Mouse (Mus musculus): ENCODE measurements around the gene Prss8. TPM values are rescaled to one million over a fixed set of nuclear protein-coding genes. Genes with fewer than 3 reads are reported as not detected.

Prss8 gene
- total and polyA plus RNA-seq, 3 experiments: 0.12 to 0.21 TPM; not detected in 1

GRCm38 (mm10) chr7:127876467-127877348 lies 53.2 kb downstream of the Prss8 start, which contains the start of gene Zfp668 (continued):
- TF ChIP-seq CTCF (IDR thresholded peaks at IDR 0.05 in 2 of 3, conservative IDR thresholded peaks at IDR 0.05 in 1 of 3; ENCODE audit: control insufficient read depth in 1 of 3, insufficient read depth in 1 of 3, low read depth in 2 of 3, low read length in 3 of 3, poor library complexity in 1 of 3, severe bottlenecking in 1 of 3) (no peak), NRF1 (IDR thresholded peaks at IDR 0.05; ENCODE audit: insufficient read depth, low read depth, low read length, poor library complexity, severe bottlenecking) (peak; percentile 76), MXI1 (IDR thresholded peaks at IDR 0.05; ENCODE audit: low read depth, low read length) (peak; percentile 78), ETS1 (IDR thresholded peaks at IDR 0.05; ENCODE audit: low read depth, low read length) (peak; percentile 61; the same call in 1 of the 2 replicates)

GRCm38 (mm10) chr7:127876041-127876466 lies 53.9 kb downstream of the Prss8 start, which contains the start of gene Zfp646:
Gene Zfp646, plus strand, starts transcription at chr7:127876221.
- Histone ChIP-seq H3K9ac (ENCODE audit: control insufficient read depth, low read depth, low read length, poor library complexity, severe bottlenecking) (peak within 1 kb of the TSS; percentile 90), H3K27ac (ENCODE audit: control insufficient read depth, low read depth, low read length) (peak within 1 kb of the TSS; percentile 85), H3K4me1 (ENCODE audit: control insufficient read depth in 1 of 2, insufficient read depth in 2 of 2, low read length in 2 of 2) (peaks cover 0 to 16% of the 10 kb centered on the region in 2 experiments; a peak in 3 of 4 replicates), H3K9me3 (replicated peaks; ENCODE audit: insufficient read depth, low read length) (no peaks in the 10 kb centered on the region), H3K36me3 (ENCODE audit: control insufficient read depth in 1 of 2, insufficient read depth in 2 of 2, low read length in 2 of 2) (peaks cover 0 to 18% of the 10 kb centered on the region in 2 experiments), H3K4me3 (ENCODE audit: control insufficient read depth in 1 of 2, insufficient read depth in 1 of 2, low read depth in 2 of 2, low read length in 2 of 2) (peak within 1 kb of the TSS; percentile 81 to 86), H3K27me3 (ENCODE audit: control insufficient read depth in 1 of 2, insufficient read depth in 2 of 2, low read length in 2 of 2) (no peaks in the 10 kb centered on the region), H3K79me2 (ENCODE audit: control insufficient read depth, insufficient read depth, low read length, poor library complexity) (peaks cover 61% of the 10 kb centered on the region)
- peak; percentile 94 for DNase-seq (ENCODE audit: low read depth, low spot score)
- TF ChIP-seq TCF12 (IDR thresholded peaks at IDR 0.05; ENCODE audit: low read depth, low read length): peak; percentile 49
- TF ChIP-seq POLR2A (IDR thresholded peaks at IDR 0.05; ENCODE audit: control insufficient read depth in 1 of 2, insufficient read depth in 1 of 2, low read depth in 1 of 2, low read length in 2 of 2, poor library complexity in 1 of 2): peak; percentile 36 to 69; a peak in 3 of 4 replicates
- TF ChIP-seq KAT2A (conservative IDR thresholded peaks at IDR 0.05; ENCODE audit: low read depth, low read length): peak; percentile 46; the same call in 1 of the 2 replicates
- peak; percentile 85 for TF ChIP-seq ELF1 (IDR thresholded peaks at IDR 0.05; ENCODE audit: low read depth, low read length)
- no peak for TF ChIP-seq POLR2AphosphoS5 (IDR thresholded peaks at IDR 0.05; ENCODE audit: borderline replicate concordance, low read depth, low read length)
- 0 out of 2 replicates have a peak, but pooled peaks have one; percentile 12 for TF ChIP-seq MAX (IDR thresholded peaks at IDR 0.05; ENCODE audit: low read length)
- no peak; the same call in 1 of the 2 replicates for TF ChIP-seq HCFC1 (IDR thresholded peaks at IDR 0.05; ENCODE audit: low read depth, low read length)
- peak; percentile 59 for TF ChIP-seq NELFE (IDR thresholded peaks at IDR 0.05; ENCODE audit: low read depth, low read length)
- TF ChIP-seq MXI1 (IDR thresholded peaks at IDR 0.05; ENCODE audit: low read depth, low read length): peak; percentile 23; the same call in 1 of the 2 replicates
- TF ChIP-seq SIN3A (IDR thresholded peaks at IDR 0.05; ENCODE audit: low read length): peak; percentile 72; the same call in 1 of the 2 replicates

Other genes starting within 250 kb of the Prss8 start
- 54.9 and 72.4 TPM in 2 replicates for gene Bcl7c, start 221.2 kb downstream of the Prss8 start, total RNA-seq (2012; rRNA removed)
- 10 to 100 TPM in 1 of 2 experiments, not detected in 1; 98.4 TPM for gene Bcl7c, start 221.2 kb downstream of the Prss8 start, polyA plus RNA-seq (2012; ENCODE audit: insufficient read depth in 1 of 2, insufficient read length in 2 of 2, low read depth in 1 of 2, low replicate concordance in 2 of 2, missing spikeins in 1 of 2)
- 1.9 and 2.8 TPM in 2 replicates for gene Ctf1, start 217.4 kb downstream of the Prss8 start, total RNA-seq (2012; rRNA removed)
- gene Ctf1, start 217.4 kb downstream of the Prss8 start, polyA plus RNA-seq (2012; ENCODE audit: insufficient read depth in 1 of 2, insufficient read length in 2 of 2, low read depth in 1 of 2, low replicate concordance in 2 of 2, missing spikeins in 1 of 2): 1 to 10 TPM in 1 of 2 experiments, not detected in 1; 7.2 TPM
- 0.36 and 0.39 TPM in 2 replicates for gene Ctf2, start 197.9 kb downstream of the Prss8 start, total RNA-seq (2012; rRNA removed)
- gene Ctf2, start 197.9 kb downstream of the Prss8 start, polyA plus RNA-seq (2012; ENCODE audit: insufficient read depth in 1 of 2, insufficient read length in 2 of 2, low read depth in 1 of 2, low replicate concordance in 2 of 2, missing spikeins in 1 of 2): 1 to 10 TPM in 1 of 2 experiments, not detected in 1; 1.0 TPM
- 37.7 and 46.7 TPM in 2 replicates for gene Fbxl19, start 185.6 kb downstream of the Prss8 start, total RNA-seq (2012; rRNA removed)
- gene Fbxl19, start 185.6 kb downstream of the Prss8 start, polyA plus RNA-seq (2012; ENCODE audit: insufficient read depth in 1 of 2, insufficient read length in 2 of 2, low read depth in 1 of 2, low replicate concordance in 2 of 2, missing spikeins in 1 of 2): 10 to 100 TPM in 1 of 2 experiments, not detected in 1; 58.3 TPM
- gene Orai3, start 160.3 kb downstream of the Prss8 start, total RNA-seq (2012; rRNA removed): 31.4 and 37.5 TPM in 2 replicates
- gene Orai3, start 160.3 kb downstream of the Prss8 start, polyA plus RNA-seq (2012; ENCODE audit: insufficient read depth in 1 of 2, insufficient read length in 2 of 2, low read depth in 1 of 2, low replicate concordance in 2 of 2, missing spikeins in 1 of 2): 10 to 100 TPM in 1 of 2 experiments, not detected in 1; 47.2 TPM
- 9.2 and 10.3 TPM in 2 replicates for gene Setd1a, start 153.4 kb downstream of the Prss8 start, total RNA-seq (2012; rRNA removed)
- 10 to 100 TPM in 1 of 2 experiments, not detected in 1; 55.9 TPM for gene Setd1a, start 153.4 kb downstream of the Prss8 start, polyA plus RNA-seq (2012; ENCODE audit: insufficient read depth in 1 of 2, insufficient read length in 2 of 2, low read depth in 1 of 2, low replicate concordance in 2 of 2, missing spikeins in 1 of 2)
- gene Gm49388, start 144.5 kb downstream of the Prss8 start, total RNA-seq (2012; rRNA removed): 0.73 and 0.88 TPM in 2 replicates
- 1 to 10 TPM in 1 of 2 experiments, not detected in 1; 1.3 TPM for gene Gm49388, start 144.5 kb downstream of the Prss8 start, polyA plus RNA-seq (2012; ENCODE audit: insufficient read depth in 1 of 2, insufficient read length in 2 of 2, low read depth in 1 of 2, low replicate concordance in 2 of 2, missing spikeins in 1 of 2)
- gene Hsd3b7, start 129.5 kb downstream of the Prss8 start, total RNA-seq (2012; rRNA removed): 0.59 and 1.4 TPM in 2 replicates
- under 1 TPM in 1 of 2 experiments, not detected in 1; 0.75 TPM for gene Hsd3b7, start 129.5 kb downstream of the Prss8 start, polyA plus RNA-seq (2012; ENCODE audit: insufficient read depth in 1 of 2, insufficient read length in 2 of 2, low read depth in 1 of 2, low replicate concordance in 2 of 2, missing spikeins in 1 of 2)
- 44.4 and 47.8 TPM in 2 replicates for gene Stx4a, start 105.8 kb downstream of the Prss8 start, total RNA-seq (2012; rRNA removed)
- 100 to 1,000 TPM in 1 of 2 experiments, not detected in 1; 121 TPM for gene Stx4a, start 105.8 kb downstream of the Prss8 start, polyA plus RNA-seq (2012; ENCODE audit: insufficient read depth in 1 of 2, insufficient read length in 2 of 2, low read depth in 1 of 2, low replicate concordance in 2 of 2, missing spikeins in 1 of 2)
- gene Stx1b, start 105.6 kb downstream of the Prss8 start, total RNA-seq (2012; rRNA removed): 0.03 and 0.15 TPM in 2 replicates
- gene Stx1b, start 105.6 kb downstream of the Prss8 start, polyA plus RNA-seq (2012; ENCODE audit: insufficient read depth in 1 of 2, insufficient read length in 2 of 2, low read depth in 1 of 2, low replicate concordance in 2 of 2, missing spikeins in 1 of 2): under 1 TPM in 1 of 2 experiments, not detected in 1; 0.56 TPM
- 30.1 and 35.8 TPM in 2 replicates for gene Zfp646, start 53.9 kb downstream of the Prss8 start, total RNA-seq (2012; rRNA removed)
- gene Zfp646, start 53.9 kb downstream of the Prss8 start, polyA plus RNA-seq (2012; ENCODE audit: insufficient read depth in 1 of 2, insufficient read length in 2 of 2, low read depth in 1 of 2, low replicate concordance in 2 of 2, missing spikeins in 1 of 2): 10 to 100 TPM in 1 of 2 experiments, not detected in 1; 38.2 TPM
- gene Zfp668, start 53.3 kb downstream of the Prss8 start, total RNA-seq (2012; rRNA removed): 7.7 and 9.1 TPM in 2 replicates
- 10 to 100 TPM in 1 of 2 experiments, not detected in 1; 15.6 TPM for gene Zfp668, start 53.3 kb downstream of the Prss8 start, polyA plus RNA-seq (2012; ENCODE audit: insufficient read depth in 1 of 2, insufficient read length in 2 of 2, low read depth in 1 of 2, low replicate concordance in 2 of 2, missing spikeins in 1 of 2)
- gene Prss53, start 39.1 kb downstream of the Prss8 start, total RNA-seq (2012; rRNA removed): 0.10 and 0.15 TPM in 2 replicates
- gene Prss53, start 39.1 kb downstream of the Prss8 start, polyA plus RNA-seq (2012; ENCODE audit: insufficient read depth in 1 of 2, insufficient read length in 2 of 2, low read depth in 1 of 2, low replicate concordance in 2 of 2, missing spikeins in 1 of 2): under 1 TPM in 1 of 2 experiments, not detected in 1; 0.77 TPM
- gene Gm21974, start 34.6 kb downstream of the Prss8 start, total RNA-seq (2012; rRNA removed): not detected in 2 replicates
- gene Gm21974, start 34.6 kb downstream of the Prss8 start, polyA plus RNA-seq (2012; ENCODE audit: insufficient read depth in 1 of 2, insufficient read length in 2 of 2, low read depth in 1 of 2, low replicate concordance in 2 of 2, missing spikeins in 1 of 2): not detected
- 28.7 and 36.2 TPM in 2 replicates for gene Vkorc1, start 34.5 kb downstream of the Prss8 start, total RNA-seq (2012; rRNA removed)
- 10 to 100 TPM in 1 of 2 experiments, not detected in 1; 66.4 TPM for gene Vkorc1, start 34.5 kb downstream of the Prss8 start, polyA plus RNA-seq (2012; ENCODE audit: insufficient read depth in 1 of 2, insufficient read length in 2 of 2, low read depth in 1 of 2, low replicate concordance in 2 of 2, missing spikeins in 1 of 2)
- 32.6 and 35.0 TPM in 2 replicates for gene Bckdk, start 26.0 kb downstream of the Prss8 start, total RNA-seq (2012; rRNA removed)
- 100 to 1,000 TPM in 1 of 2 experiments, not detected in 1; 126 TPM for gene Bckdk, start 26.0 kb downstream of the Prss8 start, polyA plus RNA-seq (2012; ENCODE audit: insufficient read depth in 1 of 2, insufficient read length in 2 of 2, low read depth in 1 of 2, low replicate concordance in 2 of 2, missing spikeins in 1 of 2)
- 40.3 and 45.8 TPM in 2 replicates for gene Kat8, start 17.6 kb downstream of the Prss8 start, total RNA-seq (2012; rRNA removed)
- 10 to 100 TPM in 1 of 2 experiments, not detected in 1; 39.5 TPM for gene Kat8, start 17.6 kb downstream of the Prss8 start, polyA plus RNA-seq (2012; ENCODE audit: insufficient read depth in 1 of 2, insufficient read length in 2 of 2, low read depth in 1 of 2, low replicate concordance in 2 of 2, missing spikeins in 1 of 2)
- gene Prss36, start 16.6 kb upstream of the Prss8 start, total RNA-seq (2012; rRNA removed): 1.7 and 1.9 TPM in 2 replicates
- gene Prss36, start 16.6 kb upstream of the Prss8 start, polyA plus RNA-seq (2012; ENCODE audit: insufficient read depth in 1 of 2, insufficient read length in 2 of 2, low read depth in 1 of 2, low replicate concordance in 2 of 2, missing spikeins in 1 of 2): 1 to 10 TPM in 1 of 2 experiments, not detected in 1; 5.1 TPM
- gene Fus, start 37.4 kb upstream of the Prss8 start, total RNA-seq (2012; rRNA removed): 49.7 and 60.5 TPM in 2 replicates
- 100 to 1,000 TPM; 346 to 848 TPM for gene Fus, start 37.4 kb upstream of the Prss8 start, polyA plus RNA-seq (2012; ENCODE audit: insufficient read depth in 1 of 2, insufficient read length in 2 of 2, low read depth in 1 of 2, low replicate concordance in 2 of 2, missing spikeins in 1 of 2)
- gene Pycard, start 63.8 kb upstream of the Prss8 start, total RNA-seq (2012; rRNA removed): 0.10 and 0.12 TPM in 2 replicates
- under 1 TPM in 1 of 2 experiments, not detected in 1; 0.24 TPM for gene Pycard, start 63.8 kb upstream of the Prss8 start, polyA plus RNA-seq (2012; ENCODE audit: insufficient read depth in 1 of 2, insufficient read length in 2 of 2, low read depth in 1 of 2, low replicate concordance in 2 of 2, missing spikeins in 1 of 2)
- 0.13 and 0.19 TPM in 2 replicates for gene Trim72, start 73.8 kb upstream of the Prss8 start, total RNA-seq (2012; rRNA removed)
- under 1 TPM in 1 of 2 experiments, not detected in 1; 0.14 TPM for gene Trim72, start 73.8 kb upstream of the Prss8 start, polyA plus RNA-seq (2012; ENCODE audit: insufficient read depth in 1 of 2, insufficient read length in 2 of 2, low read depth in 1 of 2, low replicate concordance in 2 of 2, missing spikeins in 1 of 2)
- not detected in 2 replicates for gene Itgam, start 132.5 kb upstream of the Prss8 start, total RNA-seq (2012; rRNA removed)
- gene Itgam, start 132.5 kb upstream of the Prss8 start, polyA plus RNA-seq (2012; ENCODE audit: insufficient read depth in 1 of 2, insufficient read length in 2 of 2, low read depth in 1 of 2, low replicate concordance in 2 of 2, missing spikeins in 1 of 2): not detected
- not detected in 2 replicates for gene Gm49368, start 132.6 kb upstream of the Prss8 start, total RNA-seq (2012; rRNA removed)
- not detected for gene Gm49368, start 132.6 kb upstream of the Prss8 start, polyA plus RNA-seq (2012; ENCODE audit: insufficient read depth in 1 of 2, insufficient read length in 2 of 2, low read depth in 1 of 2, low replicate concordance in 2 of 2, missing spikeins in 1 of 2)
- 0.08 TPM in 1 of 2 replicates, not detected in the other for gene Itgax, start 199.4 kb upstream of the Prss8 start, total RNA-seq (2012; rRNA removed)
- under 1 TPM in 1 of 2 experiments, not detected in 1; 0.01 TPM for gene Itgax, start 199.4 kb upstream of the Prss8 start, polyA plus RNA-seq (2012; ENCODE audit: insufficient read depth in 1 of 2, insufficient read length in 2 of 2, low read depth in 1 of 2, low replicate concordance in 2 of 2, missing spikeins in 1 of 2)
- gene Itgad, start 224.3 kb upstream of the Prss8 start, total RNA-seq (2012; rRNA removed): not detected in 2 replicates
- not detected for gene Itgad, start 224.3 kb upstream of the Prss8 start, polyA plus RNA-seq (2012; ENCODE audit: insufficient read depth in 1 of 2, insufficient read length in 2 of 2, low read depth in 1 of 2, low replicate concordance in 2 of 2, missing spikeins in 1 of 2)